Mouse (Mus musculus): ENCODE measurements around the gene Retsat.

DNA sequence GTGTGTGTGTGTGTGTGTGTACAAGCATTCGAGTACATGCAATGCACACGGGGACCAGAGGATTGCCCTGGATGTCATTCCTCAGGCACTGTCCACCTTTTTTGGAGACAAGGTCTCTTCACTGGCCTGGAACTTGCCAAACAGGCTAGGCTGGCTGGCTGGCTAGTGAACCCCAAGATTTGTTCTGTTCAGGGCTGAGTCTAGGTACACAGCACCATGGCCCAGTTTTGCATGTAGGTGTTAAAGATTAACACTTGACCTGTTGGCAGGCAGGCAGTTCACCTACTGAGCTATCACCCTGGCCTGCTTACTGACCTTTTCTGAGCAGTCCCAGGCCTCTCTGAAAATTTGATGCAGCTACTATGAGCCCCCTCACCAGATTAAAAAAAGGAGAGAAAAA, 32.1 kb downstream of the Retsat start:
- TF ChIP-seq GATA1 (IDR thresholded peaks at IDR 0.05; ENCODE audit: borderline replicate concordance, low read length) (no peak), FLI1 (IDR thresholded peaks at IDR 0.05; ENCODE audit: low read length) (no peak)
